Mouse (Mus musculus): ENCODE results near the gene Myrip. TPM values are rescaled to one million over a fixed set of nuclear protein-coding genes. Genes with fewer than 3 reads are reported as not detected.
"Not testable (repeated sequence)": the region's sequence is repeated elsewhere in the genome, so short reads cannot be mapped to it uniquely, and the experiment has no call there.

Gene Myrip
- total RNA-seq (2021): 10 to 100 TPM; 79.9 to 84.9 TPM
- long read RNA-seq, experiment 1, full-length matches to known transcripts: 20 of 49 reads
- long read RNA-seq, experiment 1, partial matches to known transcripts: 21 of 49 reads
- long read RNA-seq, experiment 1, other reads (novel, unspliced or antisense): 8 of 49 reads
- long read RNA-seq, experiment 2, full-length matches to known transcripts: 7 of 28 reads
- long read RNA-seq, experiment 2, partial matches to known transcripts: 16 of 28 reads
- long read RNA-seq, experiment 2, other reads (novel, unspliced or antisense): 5 of 28 reads

DNA sequence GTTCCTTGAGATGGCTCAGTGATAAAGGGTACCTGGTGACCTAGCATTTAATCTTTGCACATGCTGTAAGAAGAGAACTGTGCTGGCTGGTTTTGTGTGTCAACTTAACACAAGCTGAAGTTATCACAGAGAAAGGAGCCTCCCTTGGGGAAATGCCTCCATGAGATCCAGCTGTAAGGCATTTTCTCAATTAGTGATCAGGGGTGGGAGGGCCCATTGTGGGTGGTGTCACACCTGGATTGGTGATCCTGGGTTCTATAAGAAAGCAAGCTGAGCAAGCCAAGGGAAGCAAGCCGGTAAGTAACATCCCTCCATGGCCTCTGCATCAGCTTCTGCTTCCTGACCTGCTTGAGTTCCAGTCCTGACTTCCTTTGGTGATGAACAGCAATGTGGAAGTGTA is at the start of gene Myrip:
Myrip (plus strand) TSS at position 301 of the 400 bp plus-strand sequence.
- DNase-seq (ENCODE audit: low spot score in 2 of 2): not testable (repeated sequence)

DNA sequence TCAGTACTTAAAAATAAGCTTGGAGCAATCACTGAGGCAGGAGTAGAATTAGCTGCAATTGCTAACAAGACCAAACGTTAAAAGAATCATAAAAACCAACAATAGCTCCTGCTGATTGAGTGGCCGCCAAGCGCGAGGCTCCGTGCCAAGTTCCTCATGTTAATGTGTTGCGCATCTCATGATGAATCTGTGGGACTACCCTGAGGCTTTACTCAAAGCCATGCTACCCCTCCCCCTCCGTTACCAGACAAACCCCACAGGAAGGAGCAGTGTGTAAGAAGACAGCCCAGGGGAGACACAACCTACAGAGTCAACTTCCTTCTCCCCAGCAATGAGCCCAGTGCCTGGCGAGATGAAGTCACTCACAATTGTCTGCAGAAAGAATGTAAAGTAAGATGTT is 41.5 kb upstream of the Myrip start:
- peak; percentile 33 to 36 for DNase-seq (ENCODE audit: low spot score in 2 of 2)

DNA sequence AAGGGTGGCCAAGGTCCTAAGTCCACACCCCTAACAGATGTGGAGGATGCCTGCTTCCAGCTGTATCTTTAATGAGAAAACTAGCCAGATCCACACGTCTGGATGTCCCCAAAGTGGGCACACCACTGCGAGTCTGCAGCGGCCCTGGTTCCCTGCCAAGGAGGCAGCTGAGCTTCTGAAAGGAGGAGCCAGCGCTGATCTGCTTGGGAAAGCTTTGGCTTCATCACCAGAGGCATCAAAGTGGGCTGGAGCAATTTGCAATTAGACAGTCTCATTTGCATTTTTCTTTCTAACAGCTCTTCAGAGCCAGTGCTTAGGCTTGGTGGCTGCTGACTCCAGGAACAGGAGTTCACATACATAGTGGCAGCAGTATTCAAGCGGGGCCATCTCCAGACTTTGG is 37.3 kb upstream of the Myrip start:
- DNase-seq (ENCODE audit: low spot score in 2 of 2): peak; percentile 60 to 62

DNA sequence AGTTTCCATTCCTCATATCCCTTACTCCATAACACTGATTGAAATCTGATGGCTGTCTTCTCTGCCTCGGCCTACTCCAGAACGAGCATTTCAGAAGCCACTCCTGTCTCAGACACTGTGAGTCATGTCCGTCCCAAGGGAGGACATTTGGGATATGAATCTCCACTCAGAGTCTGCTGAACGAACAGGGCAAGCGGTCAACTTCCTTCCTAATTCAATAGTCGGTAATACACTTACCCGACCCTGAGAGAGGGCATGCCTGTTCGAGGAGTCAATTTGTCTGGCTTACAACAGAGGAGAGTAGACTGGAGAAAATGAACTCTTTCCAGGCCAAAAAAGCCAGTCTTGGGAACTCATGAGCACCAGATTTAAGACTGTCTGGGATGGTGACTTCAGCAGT is 28.2 kb upstream of the Myrip start:
- DNase-seq (ENCODE audit: low spot score in 2 of 2): no peak

DNA sequence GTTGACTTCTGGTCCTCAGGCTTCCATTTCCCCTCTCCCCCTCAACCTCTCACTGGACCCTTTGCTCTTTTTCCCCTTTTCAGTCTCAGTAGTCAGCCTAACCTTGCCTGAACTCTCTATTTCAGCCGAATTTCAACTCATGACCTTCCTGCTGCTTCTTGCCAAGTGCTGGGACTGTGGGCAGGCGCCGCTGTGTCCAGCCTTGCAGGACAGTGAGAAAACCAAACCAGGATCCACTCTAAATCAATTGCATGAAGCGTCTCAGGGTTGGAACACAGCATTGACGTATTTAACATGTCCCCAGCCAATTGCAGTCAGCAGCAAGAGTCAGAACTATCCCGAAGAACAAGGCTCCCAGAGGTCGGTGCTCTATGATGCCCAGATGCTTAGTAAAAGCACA is 26.1 kb upstream of the Myrip start:
- no peak for DNase-seq (ENCODE audit: low spot score in 2 of 2)

DNA sequence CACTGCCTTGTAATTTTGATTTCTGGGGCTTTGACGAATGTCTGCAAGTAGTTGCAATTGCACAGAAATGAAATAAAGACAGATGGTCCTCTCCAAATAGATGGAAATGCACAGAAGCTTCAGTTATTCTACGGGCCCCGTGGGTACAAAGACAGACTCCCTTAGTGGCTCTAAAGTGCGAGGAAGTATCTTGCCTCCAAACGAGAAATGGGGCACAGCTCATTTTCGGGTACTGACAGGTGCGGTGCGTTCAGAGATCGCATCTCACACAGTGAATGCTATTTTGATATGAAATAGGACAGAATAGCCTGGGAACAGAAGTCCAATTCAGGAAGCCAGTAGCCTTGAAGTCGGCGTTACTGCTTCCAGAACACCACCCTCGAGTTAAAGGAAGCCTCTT is 20.2 kb upstream of the Myrip start:
- peak; percentile 47 to 61 for DNase-seq (ENCODE audit: low spot score in 2 of 2)

DNA sequence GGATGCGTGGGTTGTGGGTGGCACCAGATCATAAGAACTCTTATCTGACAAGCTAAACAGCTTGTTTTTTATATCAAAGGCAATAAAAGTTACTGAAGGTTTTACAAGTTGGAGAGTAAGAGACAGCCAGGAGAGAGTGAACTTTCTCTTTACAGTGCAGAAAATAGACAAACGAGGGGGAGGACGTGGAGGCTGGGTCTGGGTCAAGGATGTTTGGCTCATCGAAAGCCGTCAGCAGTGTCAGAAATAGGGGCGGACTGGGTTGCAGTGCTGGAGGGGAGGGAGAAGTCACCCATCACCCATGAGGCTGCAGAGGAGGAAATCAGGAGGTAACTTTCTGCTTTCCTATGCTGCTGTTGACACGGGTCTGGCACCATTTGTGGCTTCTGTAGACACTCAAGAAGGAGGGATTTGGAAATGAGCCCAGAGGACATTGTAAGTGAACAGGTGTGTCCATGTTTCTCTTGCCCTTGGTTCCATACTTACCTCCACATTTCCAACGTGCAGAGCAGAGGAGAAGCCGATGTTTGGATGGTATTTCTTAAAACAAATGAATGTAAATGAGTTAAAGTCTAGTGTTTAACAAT is 18.8 kb upstream of the Myrip start:
- DNase-seq (ENCODE audit: low spot score in 2 of 2): no peak

DNA sequence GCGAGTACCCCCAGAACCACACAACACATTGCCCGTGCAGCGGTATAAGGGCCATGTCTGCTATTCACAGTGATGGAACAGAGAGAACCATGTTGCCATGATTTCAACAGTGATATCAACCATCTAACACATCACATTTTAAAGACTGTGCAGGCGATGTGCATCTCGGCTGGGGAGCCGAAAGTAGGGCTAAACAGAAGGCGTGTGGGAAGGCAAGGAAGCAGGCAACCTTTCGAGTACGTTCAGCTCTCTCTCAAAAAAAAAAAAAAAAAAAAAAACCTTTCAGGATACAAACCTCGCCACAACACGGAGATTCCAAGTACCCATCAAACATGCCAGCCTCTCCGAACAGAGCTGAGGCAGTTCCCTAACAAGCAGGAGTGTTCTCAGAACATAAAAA is 17.8 kb upstream of the Myrip start:
- peak; percentile 58 to 66 for DNase-seq (ENCODE audit: low spot score in 2 of 2)

DNA sequence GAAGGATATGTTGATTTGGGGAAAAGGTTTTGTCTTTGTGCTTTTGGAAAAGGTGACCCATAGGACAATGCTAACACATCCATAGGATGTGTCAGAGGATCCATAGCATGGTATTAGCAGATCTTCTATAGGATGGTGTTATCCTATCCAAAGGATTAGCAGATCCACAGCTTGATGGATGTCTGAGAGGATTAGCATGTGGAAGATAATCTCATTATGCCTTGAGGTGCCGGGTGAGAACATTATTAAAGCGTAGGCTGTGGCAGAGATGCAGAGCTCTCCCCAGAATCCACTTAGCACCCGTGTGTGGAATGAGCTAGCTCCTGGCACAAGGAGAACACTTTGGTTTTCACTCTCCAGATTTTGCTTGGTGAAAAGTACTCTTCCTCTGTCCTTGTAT is 13.3 kb upstream of the Myrip start:
- DNase-seq (ENCODE audit: low spot score in 2 of 2): no peak

DNA sequence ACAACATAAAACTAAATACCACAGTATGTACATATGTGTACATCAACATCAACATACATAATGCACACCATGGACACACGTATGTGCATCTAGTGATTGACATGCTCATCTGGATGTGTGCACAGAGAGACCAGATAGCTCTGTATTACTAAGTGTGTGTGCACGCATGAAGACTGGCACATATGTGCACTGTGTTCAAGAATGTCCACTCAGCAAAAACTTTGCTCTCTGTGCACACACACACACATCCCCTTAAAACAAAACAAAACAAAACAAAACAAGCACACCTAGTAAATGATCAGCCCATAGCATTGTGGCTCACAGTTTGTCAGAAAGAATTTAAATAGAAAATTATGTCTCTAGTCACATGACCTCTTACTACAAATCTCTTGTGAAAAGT is 10.9 kb upstream of the Myrip start:
- no peak for DNase-seq (ENCODE audit: low spot score in 2 of 2)

DNA sequence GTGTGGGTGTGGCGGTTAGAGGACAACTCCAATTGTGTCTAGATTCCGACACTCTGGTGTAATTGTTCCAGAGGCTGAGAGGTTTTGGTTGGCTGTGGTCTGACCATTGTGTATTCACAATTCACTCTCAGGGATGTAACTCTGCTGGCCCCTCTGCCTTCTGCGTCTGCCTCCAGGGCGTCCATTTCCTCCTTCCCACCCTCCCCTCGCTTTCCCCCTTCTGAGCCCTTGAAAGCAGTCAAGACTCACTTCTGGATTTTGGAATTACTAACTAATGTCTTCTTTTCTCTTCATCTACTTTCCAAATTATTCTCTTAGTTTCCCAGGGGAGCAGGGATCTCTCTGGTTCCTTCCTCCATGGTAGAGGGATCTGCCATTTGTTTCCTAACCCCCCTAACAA is 8.8 kb upstream of the Myrip start:
- no peak for DNase-seq (ENCODE audit: low spot score in 2 of 2)

DNA sequence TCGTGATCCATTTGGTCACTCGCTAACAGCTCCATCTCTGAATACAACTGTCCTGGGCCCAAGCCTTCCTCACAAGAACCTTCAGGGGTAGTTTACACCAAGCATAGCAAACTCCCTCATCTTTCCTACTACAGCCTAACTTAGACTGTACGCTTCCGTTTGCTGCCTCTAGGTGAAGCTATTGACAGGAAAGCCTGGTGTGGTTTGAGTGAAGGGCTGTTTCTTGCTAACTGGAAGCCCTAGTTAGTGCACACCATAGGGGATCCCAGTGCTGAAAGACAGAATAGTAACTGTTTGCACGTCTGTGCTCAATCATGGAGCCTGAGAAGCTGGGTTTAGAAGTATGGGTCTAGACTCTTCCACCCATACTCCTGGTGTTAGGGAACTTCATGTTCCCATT is 5.8 kb upstream of the Myrip start:
- no peak for DNase-seq (ENCODE audit: low spot score in 2 of 2)

DNA sequence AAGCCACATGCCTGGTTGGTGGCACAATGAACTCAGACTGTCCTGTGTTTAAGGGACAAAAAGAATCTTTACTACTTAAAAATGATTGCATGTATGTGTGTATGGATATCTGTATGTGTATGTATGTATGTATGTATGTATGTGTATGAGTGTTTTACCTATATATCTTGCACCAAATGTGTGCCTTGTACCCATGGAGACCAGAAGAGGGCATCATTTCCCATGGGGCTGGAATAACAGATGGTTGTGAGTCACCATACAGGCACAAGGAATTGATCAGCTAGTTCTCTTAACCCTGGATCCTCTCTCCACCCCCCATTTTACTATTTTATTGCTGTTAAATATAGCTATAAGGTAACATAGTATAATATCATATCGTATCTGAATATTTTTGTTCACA is 4.4 kb upstream of the Myrip start:
- no peak for DNase-seq (ENCODE audit: low spot score in 2 of 2)

DNA sequence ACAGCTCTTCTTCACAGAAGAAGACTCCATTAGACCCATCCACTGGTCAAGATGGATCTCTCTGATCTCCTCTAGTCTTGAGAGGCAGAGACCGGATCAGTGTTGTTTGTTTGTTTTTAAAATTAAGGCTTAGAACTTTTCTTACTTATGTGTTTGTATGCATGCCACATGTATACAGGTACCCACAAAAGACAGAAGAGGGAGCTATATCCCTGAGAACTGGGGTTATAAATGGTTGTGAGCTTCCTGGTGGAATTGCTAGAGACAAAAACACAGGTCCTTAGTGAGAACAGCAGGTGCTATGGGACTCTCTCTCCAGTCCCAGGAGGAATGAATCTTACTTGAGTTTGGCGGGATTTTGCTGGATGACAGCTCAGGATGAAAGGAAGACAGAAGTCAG is 1.9 kb upstream of the Myrip start:
- no peak for DNase-seq (ENCODE audit: low spot score in 2 of 2)

DNA sequence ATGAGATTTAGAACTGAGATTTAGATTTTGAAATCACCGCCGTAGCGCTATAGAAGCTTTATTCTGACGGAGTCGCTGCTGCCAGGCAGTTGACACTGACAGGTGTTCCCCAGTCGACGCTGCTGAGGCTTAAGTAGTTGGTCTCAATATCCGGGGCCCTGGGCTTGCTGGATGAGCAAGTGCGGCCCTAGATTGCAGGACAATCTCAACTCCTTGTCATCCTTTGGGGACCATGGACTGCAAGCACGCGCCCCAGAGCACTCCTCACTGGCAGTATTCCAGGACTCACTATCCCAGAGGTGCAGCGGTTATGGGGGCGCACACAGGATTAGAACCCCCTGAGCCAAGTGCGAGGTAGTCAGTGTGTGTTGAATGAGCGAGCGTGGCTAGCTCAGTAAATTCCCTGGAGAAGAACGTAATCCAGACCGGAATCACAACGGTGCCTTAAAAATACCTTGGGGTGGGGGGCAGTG is 1.7 kb downstream of the Myrip start:
- DNase-seq (ENCODE audit: low spot score in 2 of 2): peak; percentile 21 to 39

DNA sequence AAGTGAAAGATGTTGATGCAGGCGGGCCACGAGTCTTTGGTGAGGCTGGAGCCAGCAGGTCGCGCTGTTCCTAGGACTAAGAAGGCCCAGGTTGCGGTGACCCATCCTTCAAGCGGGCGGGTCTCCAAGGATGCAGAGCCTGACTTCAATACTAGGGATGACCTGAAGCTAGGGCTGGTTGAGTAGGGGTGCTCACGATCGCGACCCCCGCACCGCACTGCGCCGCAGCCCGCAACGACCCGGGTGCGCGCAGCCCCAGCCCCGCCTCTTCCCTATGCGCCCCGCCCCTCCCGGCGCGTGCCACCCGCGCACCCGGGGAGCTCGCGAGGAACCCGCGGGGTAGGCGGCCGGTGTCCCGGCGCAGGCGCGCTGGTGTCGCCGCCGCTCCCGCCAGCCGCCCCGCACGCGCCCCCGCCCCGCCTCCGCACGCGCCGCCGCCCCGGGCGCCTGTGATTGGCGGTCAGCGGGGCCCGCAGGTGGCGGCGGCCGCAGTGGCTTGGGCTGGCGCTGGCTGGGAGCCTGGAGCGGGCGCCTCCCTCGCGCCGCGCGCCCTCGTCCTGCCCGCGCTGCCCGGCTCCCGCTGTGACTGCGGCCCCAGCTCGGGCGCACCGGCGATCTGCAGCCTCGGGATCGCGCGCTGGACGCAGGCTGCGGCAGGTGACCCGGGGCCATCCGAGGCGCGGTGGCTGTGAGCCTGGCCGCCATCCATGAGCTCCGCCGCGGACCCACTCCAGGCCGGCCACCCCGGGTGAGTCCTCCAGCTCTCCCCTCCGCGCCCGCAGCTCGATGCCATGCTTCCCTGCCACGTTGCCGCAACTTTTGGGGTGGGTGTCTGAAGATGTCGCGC is 2.4 kb downstream of the Myrip start:
- peak; percentile 72 to 87 for DNase-seq (ENCODE audit: low spot score in 2 of 2)

DNA sequence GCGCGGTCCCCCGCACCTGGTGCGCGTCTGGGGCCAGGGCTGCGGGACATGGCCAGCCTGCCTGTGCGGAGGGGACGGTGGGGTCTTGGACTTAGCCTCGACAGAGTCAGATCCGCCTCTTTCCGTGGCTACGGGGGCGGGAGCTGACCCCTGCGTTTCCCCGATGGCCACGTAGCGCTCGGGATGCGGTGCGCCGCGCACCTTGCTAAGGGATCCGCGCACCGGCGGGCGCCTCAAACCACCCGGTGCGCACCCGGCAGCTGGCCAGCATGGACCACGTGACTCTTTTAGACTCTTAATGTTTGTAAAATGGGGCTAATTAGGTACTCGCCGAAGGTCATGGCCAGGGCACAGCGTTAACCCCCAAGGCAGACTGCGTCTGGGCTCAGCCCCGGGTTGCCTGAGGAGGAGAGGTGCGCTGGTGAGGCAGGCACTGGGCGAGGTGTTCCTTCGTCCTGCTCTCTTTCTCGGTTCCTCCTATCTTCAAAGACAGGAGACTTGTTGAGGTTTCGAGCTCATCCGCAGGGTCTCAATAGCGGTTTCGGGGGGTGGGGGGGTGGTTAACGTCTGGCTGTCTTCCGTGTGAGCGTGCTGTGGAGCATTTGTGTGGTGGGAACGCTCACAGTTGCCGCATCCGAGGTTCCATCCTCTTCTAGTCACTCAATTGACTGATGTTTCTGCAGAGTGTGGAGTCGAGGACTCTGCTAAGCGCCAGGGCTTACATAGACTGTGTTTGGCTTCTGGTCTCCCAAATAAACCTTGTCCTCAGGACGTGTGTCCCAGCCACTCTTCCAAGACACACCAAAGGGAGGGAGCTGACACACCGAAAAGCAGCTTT is 3.2 kb downstream of the Myrip start:
- DNase-seq (ENCODE audit: low spot score in 2 of 2): peak; percentile 41 to 46

DNA sequence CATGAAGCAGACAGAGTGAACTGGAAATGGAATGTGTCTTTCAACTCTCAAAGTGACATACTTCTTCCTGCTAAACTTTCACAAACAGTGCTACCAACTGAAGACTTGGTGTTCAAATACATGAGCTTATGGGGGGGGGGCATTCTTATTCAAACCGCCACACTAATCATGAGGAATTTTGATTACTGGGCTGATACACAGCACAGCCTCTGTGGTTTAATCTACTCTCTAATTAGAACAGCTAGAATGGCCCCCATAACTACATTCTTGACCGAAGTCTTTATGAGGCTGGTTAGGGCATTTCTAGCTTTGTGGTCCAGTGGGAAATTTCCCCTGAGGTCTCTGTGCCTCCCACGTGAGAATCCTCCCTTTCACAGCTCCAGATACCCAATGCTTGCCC is 13.9 kb downstream of the Myrip start:
- no peak for DNase-seq (ENCODE audit: low spot score in 2 of 2)

DNA sequence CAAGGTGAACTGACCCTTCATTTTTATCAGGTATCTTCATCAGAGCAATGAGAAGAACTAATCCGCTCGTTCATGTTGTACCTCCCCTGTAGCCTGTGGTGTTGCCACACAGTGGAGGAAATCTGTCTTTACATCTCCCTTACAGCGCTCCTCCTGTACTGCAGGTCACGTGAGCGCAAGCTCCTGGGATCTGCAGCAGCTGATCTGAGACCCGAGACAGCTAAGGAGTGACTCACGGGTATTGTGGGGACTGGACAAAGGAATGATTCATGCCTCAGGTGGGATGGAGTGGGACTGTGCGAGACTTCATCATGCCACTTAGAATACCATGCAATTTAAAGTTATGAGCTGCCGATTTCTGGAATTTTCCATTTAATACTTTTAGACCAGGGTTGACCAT is 17.8 kb downstream of the Myrip start:
- DNase-seq (ENCODE audit: low spot score in 2 of 2): peak in 1 of 2 experiments; percentile 39

DNA sequence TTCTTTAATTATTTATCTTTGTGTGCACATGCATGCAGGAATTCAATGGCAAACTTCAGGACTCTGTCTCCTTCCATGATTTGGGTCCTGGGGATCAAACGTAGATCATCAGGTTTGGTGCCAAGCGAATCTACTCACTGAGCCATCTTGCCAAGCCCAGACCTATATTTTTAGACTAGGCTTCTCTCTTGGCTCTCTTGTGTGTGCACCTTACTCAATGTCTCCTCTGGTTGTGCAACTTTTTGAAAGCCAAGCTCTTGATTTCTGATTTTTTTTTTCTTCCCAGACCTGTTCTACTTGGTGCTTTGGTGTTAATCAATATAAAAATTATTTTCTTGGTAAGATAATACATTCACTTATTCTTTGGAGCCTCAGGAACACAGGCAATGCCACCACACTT is 19.3 kb downstream of the Myrip start:
- no peak for DNase-seq (ENCODE audit: low spot score in 2 of 2)

DNA sequence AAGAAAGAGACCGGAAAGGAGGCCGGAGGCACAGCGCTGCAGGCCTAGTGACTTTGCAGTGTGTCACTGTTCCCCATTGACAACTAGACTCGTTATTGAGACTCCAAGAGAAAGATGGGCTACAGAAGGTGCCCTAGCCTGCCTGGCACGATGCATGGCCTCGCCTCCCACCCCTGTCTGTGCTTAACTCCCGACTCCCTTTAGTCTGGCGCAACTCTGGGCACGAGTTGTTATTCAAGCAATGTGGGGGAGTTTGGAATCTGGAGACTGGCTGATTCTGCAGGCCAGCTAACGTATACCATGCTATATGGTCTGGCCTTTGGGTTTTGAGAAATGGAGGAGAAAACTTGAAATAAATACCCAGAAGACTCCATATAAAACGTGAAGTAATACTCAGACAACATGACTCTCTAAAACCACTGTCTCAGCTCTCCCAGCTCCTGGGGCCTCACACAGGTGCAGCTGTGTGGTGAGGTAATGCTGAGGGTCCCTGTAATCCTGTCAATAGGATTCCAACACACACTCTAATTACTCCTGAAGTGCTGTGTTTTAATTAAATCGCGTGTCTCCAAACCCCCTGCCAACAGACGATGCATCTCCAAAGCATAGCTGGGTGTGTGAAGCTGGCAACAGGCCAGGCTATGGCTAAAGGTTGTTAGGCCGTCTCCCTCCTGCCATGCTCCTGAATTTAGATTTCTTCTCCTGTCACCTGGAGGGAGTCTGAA is 21.6 kb downstream of the Myrip start:
- DNase-seq (ENCODE audit: low spot score in 2 of 2): peak; percentile 38 to 58
